Mouse (Mus musculus) brain, embryonic 18.5 days (tissue): ENCODE results near the gene Ift20.
A peak's percentile ranks its signal among the peaks of the same experiment; 100 is the strongest.
"Not testable (repeated sequence)": the region's sequence is repeated elsewhere in the genome, so short reads cannot be mapped to it uniquely, and the experiment has no call there.

Source experiments
- DNase-seq: peaks from one replicate; pipeline ENCODE4 v3.0.0-alpha.2; 2012; ENCODE audit warnings: low read depth, low spot score

Ift20 gene

GRCm38 (mm10) chr11:78560447-78560846 lies 24.3 kb downstream of the Ift20 start:
- DNase-seq = peak; percentile 64

GRCm38 (mm10) chr11:78566775-78567174 lies 30.6 kb downstream of the Ift20 start:
- no peak for DNase-seq

GRCm38 (mm10) chr11:78567614-78568013 lies 31.5 kb downstream of the Ift20 start:
- no peak for DNase-seq

DNA sequence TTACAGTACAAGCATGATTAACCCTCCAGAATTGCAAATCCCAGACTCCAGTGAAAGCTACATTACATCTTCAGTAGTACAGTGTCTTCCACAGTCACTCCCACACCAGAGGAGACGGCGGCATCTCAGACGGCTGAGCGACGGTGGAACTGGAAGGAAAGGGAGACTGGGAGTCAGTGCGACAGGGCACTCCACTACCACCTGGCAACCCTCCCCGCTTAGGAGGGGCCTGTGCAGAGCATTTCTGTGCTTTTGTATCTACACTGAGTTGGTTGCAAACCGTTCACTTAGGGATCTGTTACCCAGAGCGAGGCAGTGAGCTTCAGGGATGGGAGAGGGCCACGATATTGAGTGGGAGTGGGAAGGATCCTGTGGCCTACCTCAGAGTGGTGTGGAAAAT lies 32.7 kb downstream of the Ift20 start:
- DNase-seq = no peak

- DNase-seq = no peak
Observed at GRCm38 (mm10) chr11:78569806-78570205, 33.6 kb downstream of the Ift20 start.

GRCm38 (mm10) chr11:78571441-78571840 lies 35.3 kb downstream of the Ift20 start:
- DNase-seq = no peak

DNA sequence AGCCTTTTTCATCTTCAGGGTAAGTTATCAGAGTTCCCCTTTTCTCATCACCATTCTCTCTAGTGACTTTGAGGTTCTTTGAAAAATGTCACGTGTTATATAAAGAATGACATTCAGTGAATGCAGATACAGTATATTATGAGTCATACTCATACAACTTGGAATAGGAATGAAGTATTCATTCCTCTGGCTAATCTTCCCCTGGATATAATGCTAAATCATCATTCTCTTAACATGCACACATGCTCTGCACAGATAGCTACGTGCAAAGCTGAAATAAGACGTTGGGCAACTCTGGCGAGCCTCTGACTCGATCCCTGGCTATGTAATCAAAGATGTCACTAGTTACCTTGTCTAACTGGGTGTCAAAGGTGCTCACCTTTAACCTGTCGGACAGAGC lies 35.7 kb downstream of the Ift20 start:
- no peak for DNase-seq

DNA sequence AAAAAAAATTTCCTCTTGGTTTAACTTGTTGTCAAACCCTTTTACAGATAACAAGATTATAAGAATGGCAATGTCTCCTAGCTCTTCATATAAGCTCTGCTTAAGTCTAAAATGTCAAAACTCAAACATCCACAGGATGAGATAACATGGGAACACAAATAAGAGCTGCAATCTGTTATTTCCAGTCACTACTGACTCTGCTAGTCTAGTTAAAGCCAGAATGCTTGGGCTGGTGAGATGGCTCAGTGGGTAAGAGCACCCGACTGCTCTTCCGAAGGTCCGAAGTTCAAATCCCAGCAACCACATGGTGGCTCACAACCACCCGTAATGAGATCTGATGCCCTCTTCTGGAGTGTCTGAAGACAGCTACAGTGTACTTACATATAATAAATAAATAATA lies 37.9 kb downstream of the Ift20 start:
- DNase-seq = not testable (repeated sequence)

DNA sequence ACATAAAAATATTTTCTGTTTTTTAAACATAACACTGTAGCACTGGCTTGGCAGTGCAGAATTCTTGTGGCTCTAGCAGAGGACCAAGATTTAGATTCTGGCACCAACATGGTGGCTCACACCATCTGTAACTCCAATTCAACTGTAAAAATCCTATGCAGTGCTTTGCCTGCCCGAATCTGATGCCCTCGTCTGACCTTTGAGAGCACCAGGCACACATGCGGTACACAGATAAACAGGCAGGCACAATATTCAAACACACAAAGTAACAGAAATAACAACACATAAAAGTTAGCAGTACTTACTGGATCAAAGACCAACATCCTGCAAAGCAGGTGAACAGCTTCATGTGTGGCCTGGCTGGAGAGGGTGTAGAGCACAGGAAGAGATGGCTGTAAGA lies 38.4 kb downstream of the Ift20 start:
- no peak for DNase-seq

- no peak for DNase-seq
Observed at GRCm38 (mm10) chr11:78574975-78575374, 38.8 kb downstream of the Ift20 start.

- no peak for DNase-seq
Observed at GRCm38 (mm10) chr11:78582848-78583247, 46.7 kb downstream of the Ift20 start.

DNA sequence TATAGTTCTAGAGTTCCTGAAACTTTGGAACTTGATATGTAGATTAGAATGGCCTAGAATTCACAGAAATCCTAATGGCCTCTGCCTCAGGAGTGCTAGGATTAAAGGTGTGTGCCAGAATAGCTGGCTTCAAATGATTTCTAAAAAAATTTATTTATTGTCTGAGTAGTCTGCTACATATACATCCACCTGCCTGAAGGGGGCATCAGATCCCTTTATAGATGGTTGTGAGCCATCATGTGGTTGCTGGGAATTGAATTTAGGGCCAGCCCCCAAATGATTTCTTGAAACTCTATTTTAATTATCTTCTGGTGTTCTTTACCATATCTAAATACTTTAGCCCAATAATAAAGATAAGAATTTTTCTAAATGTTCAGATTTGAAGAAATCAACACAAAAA lies 49.9 kb downstream of the Ift20 start:
- DNase-seq = no peak

DNA sequence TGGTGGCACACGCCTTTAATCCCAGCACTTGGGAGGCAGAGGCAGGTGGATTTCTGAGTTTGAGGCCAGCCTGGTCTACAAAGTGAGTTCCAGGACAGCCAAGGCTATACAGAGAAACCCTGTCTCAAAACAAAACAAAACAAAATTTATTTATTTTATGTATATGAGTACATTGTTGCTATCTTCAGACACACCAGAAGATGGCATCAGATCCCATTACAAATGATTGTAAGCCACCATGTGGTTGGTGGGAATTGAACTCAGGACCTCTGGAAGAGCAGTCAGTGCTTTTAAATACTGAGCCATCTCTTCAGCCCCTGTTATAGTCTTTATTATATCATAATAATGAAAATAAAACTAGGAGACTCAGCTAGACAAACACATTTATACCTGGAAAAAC lies 51.5 kb downstream of the Ift20 start:
- not testable (repeated sequence) for DNase-seq
